Mouse (Mus musculus) lung, postnatal 0 days (tissue): ENCODE measurements around the gene Tob1.

ENCODE experiments used
- CTCF ChIP-seq: IDR thresholded peaks from 2 replicates; pipeline ENCODE4 v1.5.1; 2016; ENCODE audit warnings: antibody characterized with exemption, mild to moderate bottlenecking
- EP300 ChIP-seq: IDR thresholded peaks from 2 replicates; pipeline ENCODE4 v1.6.1; 2016; ENCODE audit warnings: antibody characterized with exemption, mild to moderate bottlenecking, control low read depth

DNA sequence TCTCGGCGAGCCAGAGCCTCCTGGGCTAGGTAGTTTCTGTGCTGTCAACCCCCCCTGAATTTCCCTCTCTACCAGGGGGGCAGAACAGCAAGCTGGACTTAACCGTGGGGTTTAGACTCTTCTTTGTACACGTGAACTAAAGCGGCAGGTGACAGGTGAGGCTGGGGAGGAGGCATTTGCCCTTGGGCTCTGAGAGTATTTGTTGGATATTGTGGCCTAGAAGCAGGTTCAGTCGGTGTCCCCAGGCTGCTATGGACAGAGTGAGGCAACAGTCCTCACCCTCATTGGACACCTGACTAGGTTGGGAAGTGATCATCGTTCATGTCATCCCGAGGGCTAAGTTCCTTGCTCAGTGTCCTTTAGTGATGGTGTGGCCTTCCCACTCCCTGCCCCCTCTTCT, 23.6 kb downstream of the Tob1 start:
- TF ChIP-seq EP300 (no peak), CTCF (no peak)
